Mouse (Mus musculus) kidney, adult 2 months (tissue): Measurements from ENCODE around the gene Ubtd2.

Experiments used
- CTCF ChIP-seq: fragments of 200-500 bp; conservative IDR thresholded peaks from 2 replicates; pipeline ENCODE4 v1.5.1; 2011; ENCODE audit warnings: low read depth, mild to moderate bottlenecking, control low read depth, low read length, moderate library complexity, mixed read lengths; ENCODE audit not compliant: insufficient read depth, insufficient read length
- POLR2A ChIP-seq: fragments of 200-500 bp; IDR thresholded peaks from one replicate; pipeline ENCODE4 v1.6.1; 2011; ENCODE audit warnings: low read depth, low read length, control low read depth

GRCm38 (mm10) chr11:32423311-32423710 lies 31.9 kb upstream of the Ubtd2 start:
- TF ChIP-seq CTCF (no peak), POLR2A (no peak)
